Comparison of ENCODE assay signal across 8 mouse cellular contexts in genomic region chr6:90369725-90370553, GRCm38 (mm10). TPM values are rescaled to one million over a fixed set of nuclear protein-coding genes. Genes with fewer than 3 reads are reported as not detected.
DNase-seq lines count a peak whose midpoint lies in the region; ATAC-seq lines count a peak whose summit lies in the region.

No protein-coding gene starts in this region.

- under 1% methylated on average over 82 of the region's 98 CpGs for WGBS in forebrain, embryonic 14.5 days
- under 1% methylated on average over 98 of the region's 98 CpGs for WGBS in limb, embryonic 10.5 days
- WGBS in midbrain, embryonic 10.5 days, result under 1% methylated on average over 85 of the region's 98 CpGs

- H3K4me1 ChIP-seq in forebrain, embryonic 14.5 days (ENCODE audit: control insufficient read depth, insufficient read depth, low read length), result peaks cover 17% of the 10 kb centered on the region
- H3K4me1 ChIP-seq in limb, embryonic 10.5 days, result peaks cover 27% of the 10 kb centered on the region
- peaks cover 31% of the 10 kb centered on the region for H3K4me1 ChIP-seq in midbrain, embryonic 10.5 days

- H3K27ac ChIP-seq in forebrain, embryonic 14.5 days (ENCODE audit: low read depth, low read length), result peak overlapping the region; percentile 78
- H3K27ac ChIP-seq in limb, embryonic 10.5 days, result peak overlapping the region; percentile 88
- H3K27ac ChIP-seq in midbrain, embryonic 10.5 days (replicated peaks), result peak overlapping the region; percentile 88

- peak overlapping the region; percentile 96 for H3K4me2 ChIP-seq in forebrain, embryonic 14.5 days (ENCODE audit: low read length)

- H3K27me3 ChIP-seq in forebrain, embryonic 14.5 days (replicated peaks; ENCODE audit: control insufficient read depth, insufficient read depth, low read length), result no peaks in the 10 kb centered on the region
- H3K27me3 ChIP-seq in limb, embryonic 10.5 days (ENCODE audit: low read depth, poor library complexity, severe bottlenecking), result no peaks in the 10 kb centered on the region
- H3K27me3 ChIP-seq in midbrain, embryonic 10.5 days (ENCODE audit: low read depth, poor library complexity, severe bottlenecking), result no peaks in the 10 kb centered on the region

- H3K9ac ChIP-seq in forebrain, embryonic 14.5 days (ENCODE audit: low read length), result peak overlapping the region; percentile 92

- peaks cover 22% of the 10 kb centered on the region for H3K36me3 ChIP-seq in forebrain, embryonic 14.5 days (ENCODE audit: control insufficient read depth, insufficient read depth, low read length)
- H3K36me3 ChIP-seq in limb, embryonic 10.5 days, result peaks cover 26% of the 10 kb centered on the region
- H3K36me3 ChIP-seq in midbrain, embryonic 10.5 days, result peaks cover 31% of the 10 kb centered on the region

- peak; percentile 44 to 46 for DNase-seq in adrenal gland, adult 18-20 months (ENCODE audit: low spot score in 2 of 2)
- DNase-seq in adrenal gland, postnatal 4 days (ENCODE audit: low spot score in 2 of 2), result no peak
- DNase-seq in brain, adult 2 months (ENCODE audit: low read depth, low spot score), result peak; percentile 63
- peak; percentile 46 for DNase-seq in forebrain, embryonic 14.5 days (ENCODE audit: low spot score)
- DNase-seq in limb, embryonic 10.5 days (ENCODE audit: low spot score), result peak; percentile 73
- peak; percentile 60 for DNase-seq in midbrain, embryonic 10.5 days (ENCODE audit: low spot score)
- peak; percentile 11 to 13 for DNase-seq in spleen, postnatal 36 days (ENCODE audit: low spot score in 2 of 2)

- peak overlapping the region; percentile 95 for H3K4me3 ChIP-seq in forebrain, embryonic 14.5 days (ENCODE audit: low read depth, low read length)
- peak overlapping the region; percentile 86 for H3K4me3 ChIP-seq in limb, embryonic 10.5 days
- peak overlapping the region; percentile 96 for H3K4me3 ChIP-seq in midbrain, embryonic 10.5 days

- H3K9me3 ChIP-seq in forebrain, embryonic 14.5 days (replicated peaks; ENCODE audit: control insufficient read depth, low read length), result no peaks in the 10 kb centered on the region
- H3K9me3 ChIP-seq in limb, embryonic 10.5 days (replicated peaks), result no peaks in the 10 kb centered on the region
- no peaks in the 10 kb centered on the region for H3K9me3 ChIP-seq in midbrain, embryonic 10.5 days (replicated peaks)

- ATAC-seq in forebrain, embryonic 14.5 days, result peak; percentile 82
- peak; percentile 62 for ATAC-seq in inflammation-experienced regulatory T-cells, adult 6 months

RNA-seq across cellular contexts. Expression of gene Zxdc, which starts 0.6 kb away (rescaled TPM):
- total RNA-seq in adrenal gland, adult 18-20 months (2021), result 10 to 100 TPM; 33.0 to 43.5 TPM
- 10 to 100 TPM; 26.6 to 29.4 TPM for total RNA-seq in adrenal gland, postnatal 4 days (2021)
- 13.4 and 14.0 TPM in 2 replicates for polyA plus RNA-seq in forebrain, embryonic 14.5 days (2014; fragmentation: Nextera tagmentation; extraction: Ambion mirVana)
- 1 to 10 TPM; 4.5 to 9.6 (median 7.7) TPM for polyA plus RNA-seq in inflammation-experienced regulatory T-cells, adult 6 months (2017; shearing (Covaris generic))
- 6.1 and 6.4 TPM in 2 replicates for polyA plus RNA-seq in limb, embryonic 10.5 days (2016; fragmentation: Nextera tagmentation; extraction: Ambion mirVana)
- 6.1 and 8.1 TPM in 2 replicates for polyA plus RNA-seq in midbrain, embryonic 10.5 days (2016; fragmentation: Nextera tagmentation; extraction: Ambion mirVana)

RNA-seq across cellular contexts. Expression of gene Uroc1, which starts 36.9 kb away (rescaled TPM):
- total RNA-seq in adrenal gland, adult 18-20 months (2021), result under 1 TPM; 0.10 to 0.13 TPM
- total RNA-seq in adrenal gland, postnatal 4 days (2021), result 10 to 100 TPM in 1 of 2 experiments, under 1 TPM in 1; 0.70 to 12.4 TPM
- polyA plus RNA-seq in forebrain, embryonic 14.5 days (2014; fragmentation: Nextera tagmentation; extraction: Ambion mirVana), result not detected in 2 replicates
- polyA plus RNA-seq in inflammation-experienced regulatory T-cells, adult 6 months (2017; shearing (Covaris generic)), result not detected
- polyA plus RNA-seq in limb, embryonic 10.5 days (2016; fragmentation: Nextera tagmentation; extraction: Ambion mirVana), result 0.15 and 0.16 TPM in 2 replicates
- not detected in 2 replicates for polyA plus RNA-seq in midbrain, embryonic 10.5 days (2016; fragmentation: Nextera tagmentation; extraction: Ambion mirVana)

RNA-seq across cellular contexts. Expression of gene Chst13, which starts 45.0 kb away (rescaled TPM):
- not detected for total RNA-seq in adrenal gland, adult 18-20 months (2021)
- total RNA-seq in adrenal gland, postnatal 4 days (2021), result 1 to 10 TPM in 1 of 2 experiments, under 1 TPM in 1; 0.59 to 1.1 TPM
- not detected in 2 replicates for polyA plus RNA-seq in forebrain, embryonic 14.5 days (2014; fragmentation: Nextera tagmentation; extraction: Ambion mirVana)
- not detected for polyA plus RNA-seq in inflammation-experienced regulatory T-cells, adult 6 months (2017; shearing (Covaris generic))
- polyA plus RNA-seq in limb, embryonic 10.5 days (2016; fragmentation: Nextera tagmentation; extraction: Ambion mirVana), result 0.09 TPM in 1 of 2 replicates, not detected in the other
- 0.11 TPM in 1 of 2 replicates, not detected in the other for polyA plus RNA-seq in midbrain, embryonic 10.5 days (2016; fragmentation: Nextera tagmentation; extraction: Ambion mirVana)

RNA-seq across cellular contexts. Expression of gene Cfap100, which starts 58.7 kb away (rescaled TPM):
- under 1 TPM; 0.48 to 0.99 TPM for total RNA-seq in adrenal gland, adult 18-20 months (2021)
- total RNA-seq in adrenal gland, postnatal 4 days (2021), result under 1 TPM; 0.14 to 0.76 TPM
- polyA plus RNA-seq in forebrain, embryonic 14.5 days (2014; fragmentation: Nextera tagmentation; extraction: Ambion mirVana), result 3.0 and 3.1 TPM in 2 replicates
- under 1 TPM in 1 of 3 experiments, not detected in 2; 0.36 TPM for polyA plus RNA-seq in inflammation-experienced regulatory T-cells, adult 6 months (2017; shearing (Covaris generic))
- polyA plus RNA-seq in limb, embryonic 10.5 days (2016; fragmentation: Nextera tagmentation; extraction: Ambion mirVana), result 0.30 and 0.64 TPM in 2 replicates
- 1.9 TPM in 2 replicates for polyA plus RNA-seq in midbrain, embryonic 10.5 days (2016; fragmentation: Nextera tagmentation; extraction: Ambion mirVana)

Comparison
In these comparisons a context has a peak if more than half of its experiments do, and no peak if none do; other contexts are left out.
1. DNase-seq: peak in adrenal gland, adult 18-20 months (2 of 2), brain, adult 2 months (single experiment), forebrain, embryonic 14.5 days (single experiment), limb, embryonic 10.5 days (single experiment), midbrain, embryonic 10.5 days (single experiment) and spleen, postnatal 36 days (2 of 2); none in adrenal gland, postnatal 4 days (0 of 2).
2. Peak in every context shown above with its lines, with median percentiles within 50 percentile points of each other: H3K27ac ChIP-seq and H3K4me3 ChIP-seq.